Mouse (Mus musculus) heart, postnatal 0 days (tissue): ENCODE results near the gene 1700012A03Rik.

Experiments
- CTCF ChIP-seq: IDR thresholded peaks from 2 replicates; pipeline ENCODE4 v1.5.1; 2016; ENCODE audit warnings: antibody characterized with exemption, control low read depth, low read depth
- EP300 ChIP-seq: IDR thresholded peaks from 2 replicates; pipeline ENCODE4 v1.6.1; 2016; ENCODE audit warnings: antibody characterized with exemption, low read depth

- no peak for TF ChIP-seq EP300
- 0 out of 2 replicates have a peak, but pooled peaks have one; percentile 6 for TF ChIP-seq CTCF
Measured at GRCm38 (mm10) chr6:32017406-32018104, 32.5 kb upstream of the 1700012A03Rik start.
